Mouse (Mus musculus) limb, embryonic 12.5 days (tissue): ENCODE data around the gene Podxl2. TPM values are rescaled to one million over a fixed set of nuclear protein-coding genes. Genes with fewer than 3 reads are reported as not detected.
A peak's percentile ranks its signal among the peaks of the same experiment; 100 is the strongest.

ENCODE experiments used
- ATAC-seq: fragments of 200-750 bp; cut with Nextera tagmentation; 2 replicates; pipeline ENCODE4 v1.8.0; 2017; ENCODE audit warnings: low read depth, moderate TSS enrichment; ENCODE audit not compliant: insufficient number of reproducible peaks, insufficient read depth, low FRiP score, low TSS enrichment
- H3K27ac ChIP-seq: fragments of 300-500 bp; sonication (generic); 2 replicates; pipeline ENCODE4 v1.5.1; 2016; ENCODE audit warnings: mild to moderate bottlenecking, moderate library complexity
- H3K27me3 ChIP-seq: fragments of 300-500 bp; sonication (generic); 2 replicates; pipeline ENCODE4 v1.6.1; 2016; ENCODE audit warnings: mild to moderate bottlenecking, moderate library complexity
- H3K36me3 ChIP-seq: fragments of 300-500 bp; sonication (generic); 2 replicates; pipeline ENCODE4 v1.6.1; 2016; ENCODE audit warnings: mild to moderate bottlenecking, moderate library complexity
- H3K4me1 ChIP-seq: fragments of 300-500 bp; sonication (generic); replicated peaks from 2 replicates; pipeline ENCODE4 v1.6.1; 2016
- H3K4me2 ChIP-seq: fragments of 300-500 bp; sonication (generic); 2 replicates; pipeline ENCODE4 v1.6.1; 2016; ENCODE audit warnings: mild to moderate bottlenecking, moderate library complexity
- H3K4me3 ChIP-seq: fragments of 300-500 bp; sonication (generic); replicated peaks from 2 replicates; pipeline ENCODE4 v1.5.1; 2016; ENCODE audit warnings: mild to moderate bottlenecking
- H3K9ac ChIP-seq: fragments of 300-500 bp; sonication (generic); replicated peaks from 2 replicates; pipeline ENCODE4 v1.6.1; 2016; ENCODE audit warnings: mild to moderate bottlenecking, moderate library complexity
- H3K9me3 ChIP-seq: fragments of 300-500 bp; sonication (generic); 2 replicates; pipeline ENCODE4 v1.6.1; 2016; ENCODE audit warnings: mild to moderate bottlenecking, moderate library complexity
- WGBS: fragments of 180-500 bp; shearing (Covaris S2); methylation state at CpG from one replicate; pipeline ENCODE4 v1.1.7; 2016; 5-methylcytosine and 5-hydroxymethylcytosine counted together
- polyA plus RNA-seq: library from polyadenylated mRNA; unstranded; fragments of >200 nt; fragmentation: Nextera tagmentation; extraction: Ambion mirVana; gene quantifications from 2 replicates; pipeline ENCODE4 v1.2.1, GENCODE M21; 2016

The Podxl2 gene
- polyA plus RNA-seq, 1 experiment from 2014 or later: 93.5 TPM

GRCm38 (mm10) chr6:88865704-88866103 lies 9.1 kb downstream of the Podxl2 start:
- H3K27me3 ChIP-seq: no peaks in the 10 kb centered on the region
- H3K4me2 ChIP-seq: no peak overlapping the region
- no peaks in the 10 kb centered on the region for H3K4me1 ChIP-seq
- H3K9ac ChIP-seq: no peak overlapping the region
- H3K9me3 ChIP-seq: no peaks in the 10 kb centered on the region; the same call in 1 of the 2 replicates
- H3K36me3 ChIP-seq: peaks cover 39% of the 10 kb centered on the region
- H3K4me3 ChIP-seq: no peak overlapping the region
- 84% methylated on average over 7 of the region's 7 CpGs for WGBS
- no peak for ATAC-seq
- H3K27ac ChIP-seq: no peak overlapping the region

GRCm38 (mm10) chr6:88860914-88861313 lies 13.9 kb downstream of the Podxl2 start:
- 24% methylated on average over 2 of the region's 2 CpGs for WGBS
- Histone ChIP-seq H3K9ac (no peak overlapping the region), H3K4me3 (no peak overlapping the region), H3K4me2 (no peak overlapping the region), H3K27ac (no peak overlapping the region), H3K27me3 (no peaks in the 10 kb centered on the region), H3K9me3 (no peaks in the 10 kb centered on the region; the same call in 1 of the 2 replicates), H3K36me3 (peaks cover 49% of the 10 kb centered on the region), H3K4me1 (no peaks in the 10 kb centered on the region)
- no peak for ATAC-seq

- Histone ChIP-seq H3K4me2 (no peak overlapping the region), H3K4me3 (no peak overlapping the region), H3K9ac (no peak overlapping the region), H3K4me1 (no peaks in the 10 kb centered on the region), H3K27ac (no peak overlapping the region), H3K36me3 (peaks cover 35% of the 10 kb centered on the region), H3K9me3 (no peaks in the 10 kb centered on the region; the same call in 1 of the 2 replicates), H3K27me3 (no peaks in the 10 kb centered on the region)
- ATAC-seq: no peak
- WGBS: 58% methylated on average over 7 of the region's 7 CpGs
Measured at GRCm38 (mm10) chr6:88858341-88858740, 16.5 kb downstream of the Podxl2 start.

GRCm38 (mm10) chr6:88857830-88858229 lies 17.0 kb downstream of the Podxl2 start:
- ATAC-seq: no peak
- Histone ChIP-seq H3K4me2 (no peak overlapping the region), H3K9ac (no peak overlapping the region), H3K36me3 (peaks cover 30% of the 10 kb centered on the region), H3K4me1 (no peaks in the 10 kb centered on the region), H3K27me3 (no peaks in the 10 kb centered on the region), H3K4me3 (no peak overlapping the region), H3K27ac (no peak overlapping the region), H3K9me3 (no peaks in the 10 kb centered on the region; the same call in 1 of the 2 replicates)
- WGBS: 81% methylated on average over 6 of the region's 6 CpGs

GRCm38 (mm10) chr6:88857249-88857648 lies 17.6 kb downstream of the Podxl2 start:
- H3K4me2 ChIP-seq: no peak overlapping the region
- H3K4me1 ChIP-seq: no peaks in the 10 kb centered on the region
- no peaks in the 10 kb centered on the region; the same call in 1 of the 2 replicates for H3K9me3 ChIP-seq
- peaks cover 25% of the 10 kb centered on the region for H3K36me3 ChIP-seq
- no peak overlapping the region for H3K9ac ChIP-seq
- no peak overlapping the region for H3K27ac ChIP-seq
- WGBS: 55% methylated on average over 9 of the region's 9 CpGs
- H3K4me3 ChIP-seq: no peak overlapping the region
- no peaks in the 10 kb centered on the region for H3K27me3 ChIP-seq
- no peak for ATAC-seq

GRCm38 (mm10) chr6:88855636-88856035 lies 19.2 kb downstream of the Podxl2 start:
- WGBS: 19% methylated on average over 5 of the region's 5 CpGs
- H3K36me3 ChIP-seq: peaks cover 13% of the 10 kb centered on the region
- no peak overlapping the region for H3K27ac ChIP-seq
- no peaks in the 10 kb centered on the region for H3K27me3 ChIP-seq
- H3K4me3 ChIP-seq: no peak overlapping the region
- peak; percentile 35; the same call in 1 of the 2 replicates for ATAC-seq
- no peak overlapping the region for H3K4me2 ChIP-seq
- H3K4me1 ChIP-seq: no peaks in the 10 kb centered on the region
- H3K9ac ChIP-seq: no peak overlapping the region
- H3K9me3 ChIP-seq: peaks cover 3% of the 10 kb centered on the region; the same call in 1 of the 2 replicates

- H3K4me3 ChIP-seq: no peak overlapping the region
- no peaks in the 10 kb centered on the region for H3K4me1 ChIP-seq
- no peak for ATAC-seq
- peaks cover 3% of the 10 kb centered on the region; the same call in 1 of the 2 replicates for H3K9me3 ChIP-seq
- WGBS: 79% methylated on average over 5 of the region's 5 CpGs
- no peak overlapping the region for H3K9ac ChIP-seq
- H3K27me3 ChIP-seq: no peaks in the 10 kb centered on the region
- no peak overlapping the region for H3K4me2 ChIP-seq
- no peak overlapping the region for H3K27ac ChIP-seq
- peaks cover 6% of the 10 kb centered on the region; the same call in 1 of the 2 replicates for H3K36me3 ChIP-seq
Measured at GRCm38 (mm10) chr6:88854509-88854908, 20.3 kb downstream of the Podxl2 start.

GRCm38 (mm10) chr6:88850034-88850433 lies 24.8 kb downstream of the Podxl2 start:
- Histone ChIP-seq H3K4me2 (no peak overlapping the region), H3K4me3 (no peak overlapping the region), H3K27ac (no peak overlapping the region), H3K27me3 (no peaks in the 10 kb centered on the region), H3K36me3 (peaks cover 37% of the 10 kb centered on the region), H3K9me3 (peaks cover 3% of the 10 kb centered on the region; the same call in 1 of the 2 replicates), H3K4me1 (no peaks in the 10 kb centered on the region), H3K9ac (no peak overlapping the region)
- 89% methylated on average over 7 of the region's 7 CpGs for WGBS
- ATAC-seq: no peak

GRCm38 (mm10) chr6:88849270-88849669 lies 25.6 kb downstream of the Podxl2 start:
- Histone ChIP-seq H3K4me2 (no peak overlapping the region), H3K27ac (no peak overlapping the region), H3K4me1 (no peaks in the 10 kb centered on the region), H3K4me3 (no peak overlapping the region), H3K27me3 (no peaks in the 10 kb centered on the region), H3K9me3 (peaks cover 3% of the 10 kb centered on the region; the same call in 1 of the 2 replicates), H3K36me3 (peaks cover 41% of the 10 kb centered on the region), H3K9ac (no peak overlapping the region)
- ATAC-seq: no peak
- WGBS: 53% methylated on average over 4 of the region's 4 CpGs

- H3K27me3 ChIP-seq: no peaks in the 10 kb centered on the region
- 34% methylated on average over 2 of the region's 2 CpGs for WGBS
- H3K4me2 ChIP-seq: no peak overlapping the region
- H3K36me3 ChIP-seq: peaks cover 41% of the 10 kb centered on the region
- no peak overlapping the region for H3K27ac ChIP-seq
- no peak overlapping the region for H3K4me3 ChIP-seq
- ATAC-seq: no peak
- peaks cover 10% of the 10 kb centered on the region; the same call in 1 of the 2 replicates for H3K4me1 ChIP-seq
- peaks cover 3% of the 10 kb centered on the region; the same call in 1 of the 2 replicates for H3K9me3 ChIP-seq
- H3K9ac ChIP-seq: no peak overlapping the region
Measured at GRCm38 (mm10) chr6:88847571-88847970, 27.3 kb downstream of the Podxl2 start.

GRCm38 (mm10) chr6:88844901-88845565 lies 29.8 kb downstream of the Podxl2 start:
- Histone ChIP-seq H3K4me1 (peaks cover 17% of the 10 kb centered on the region), H3K36me3 (peaks cover 38% of the 10 kb centered on the region), H3K4me2 (no peak overlapping the region), H3K9ac (no peak overlapping the region), H3K4me3 (no peak overlapping the region), H3K27me3 (no peaks in the 10 kb centered on the region), H3K27ac (no peak overlapping the region), H3K9me3 (no peaks in the 10 kb centered on the region)
- no peak for ATAC-seq
- WGBS: 86% methylated on average over 7 of the region's 7 CpGs
